Mouse (Mus musculus): ENCODE results near the gene Itm2b.

DNA sequence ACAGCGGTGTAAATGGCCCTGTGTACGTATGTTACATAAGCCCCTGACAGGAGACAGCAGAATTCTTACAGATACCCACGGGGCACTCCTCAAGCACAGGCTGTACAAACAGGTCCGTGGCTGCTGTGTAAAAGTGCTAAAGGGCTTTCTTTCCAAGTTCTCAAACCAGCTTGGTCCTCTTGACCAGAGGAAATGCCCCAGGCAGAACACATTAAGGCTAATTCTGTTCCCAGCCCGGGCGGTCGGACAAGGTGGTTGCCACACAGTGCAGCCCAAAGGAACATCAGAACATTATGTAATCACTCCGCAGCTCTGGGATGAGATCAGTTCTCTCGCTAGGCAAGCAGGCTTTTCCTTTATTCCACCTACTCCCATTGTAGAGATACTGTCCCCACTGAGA is 2.4 kb downstream of the Itm2b start:
- TF ChIP-seq GATA1 (IDR thresholded peaks at IDR 0.05; ENCODE audit: borderline replicate concordance, low read length) (no peak), CTCF (IDR thresholded peaks at IDR 0.05; ENCODE audit: low read depth, low read length) (no peak)
